Mouse (Mus musculus) CH12.LX (cell line): ENCODE results near the gene Cd180. TPM values are rescaled to one million over a fixed set of nuclear protein-coding genes. Genes with fewer than 3 reads are reported as not detected.

ENCODE experiments used
- DNase-seq: peaks from one replicate; pipeline ENCODE4 v3.0.0-alpha.2; 2013; ENCODE audit errors: extremely low read depth
- H3K27ac ChIP-seq: 2 replicates; pipeline ENCODE4 v1.5.1; 2012; ENCODE audit warnings: low read depth, mild to moderate bottlenecking, control low read depth, moderate library complexity; ENCODE audit not compliant: insufficient read depth
- H3K27me3 ChIP-seq: replicated peaks from 2 replicates; pipeline ENCODE3; 2012; ENCODE audit warnings: inconsistent platforms
- H3K36me3 ChIP-seq, 2 experiments: replicated peaks in 1 of 2; 2 replicates each; pipeline versions ENCODE3 to v1.6.1; 2012; ENCODE audit warnings: inconsistent platforms in 1 of 2, low read length in 1 of 2, mild to moderate bottlenecking in 1 of 2, mixed read lengths in 1 of 2, moderate library complexity in 1 of 2; ENCODE audit not compliant: control insufficient read depth in 1 of 2, insufficient read depth in 1 of 2
- H3K4me1 ChIP-seq, 2 experiments: 2 replicates each; pipeline ENCODE4 v1.6.1; 2012; ENCODE audit warnings: inconsistent platforms in 1 of 2, moderate library complexity in 1 of 2; ENCODE audit not compliant: insufficient read depth in 2 of 2, control insufficient read depth in 1 of 2
- H3K4me2 ChIP-seq: 2 replicates; pipeline ENCODE4 v1.6.1; 2012; ENCODE audit warnings: low read depth, mild to moderate bottlenecking, control low read depth; ENCODE audit not compliant: poor library complexity, insufficient read depth, severe bottlenecking
- H3K4me3 ChIP-seq, 3 experiments: fragments of 150-350 bp in 1 of 3; sonication (generic) in 1 of 3; replicated peaks in 1 of 3; 2 replicates each; pipeline versions ENCODE3 to v1.5.1; 2011 to 2012; ENCODE audit warnings: low read depth in 2 of 3, low read length in 2 of 3, mild to moderate bottlenecking in 2 of 3, moderate library complexity in 2 of 3, control low read depth in 1 of 3, improper control_type of control experiment in 1 of 3, inconsistent platforms in 1 of 3, mixed read lengths in 1 of 3; ENCODE audit not compliant: poor library complexity in 1 of 3
- H3K79me2 ChIP-seq: replicated peaks from 2 replicates; pipeline ENCODE4 v1.6.1; 2012; ENCODE audit warnings: mild to moderate bottlenecking, moderate library complexity; ENCODE audit not compliant: control insufficient read depth, poor library complexity, insufficient read depth, severe bottlenecking; ENCODE audit errors: extremely low read depth
- H3K9ac ChIP-seq: 2 replicates; pipeline ENCODE4 v1.6.1; 2012; ENCODE audit warnings: low read depth, mild to moderate bottlenecking, control low read depth, moderate library complexity; ENCODE audit not compliant: insufficient read depth
- H3K9me3 ChIP-seq: replicated peaks from 2 replicates; pipeline ENCODE3; 2012; ENCODE audit warnings: low read length, inconsistent platforms, mixed read lengths
- BHLHE40 ChIP-seq: IDR thresholded peaks from 2 replicates; pipeline ENCODE4 v1.6.1; 2011; ENCODE audit warnings: mild to moderate bottlenecking, low read depth, low read length, improper control_type of control experiment
- CTCF ChIP-seq, 2 experiments: IDR thresholded peaks in 1 of 2; conservative IDR thresholded peaks in 1 of 2; 2 replicates each; pipeline ENCODE4 v1.5.1; 2011 to 2012; ENCODE audit warnings: low read depth in 2 of 2, low read length in 2 of 2, improper control_type of control experiment in 1 of 2, inconsistent platforms in 1 of 2, mild to moderate bottlenecking in 1 of 2, moderate library complexity in 1 of 2
- E2F4 ChIP-seq: IDR thresholded peaks from 2 replicates; pipeline ENCODE4 v1.6.1; 2011; ENCODE audit warnings: low read depth, low read length, improper control_type of control experiment; ENCODE audit not compliant: insufficient replicate concordance
- HCFC1 ChIP-seq: IDR thresholded peaks from 2 replicates; pipeline ENCODE4 v1.6.1; 2012; ENCODE audit warnings: low read depth, mild to moderate bottlenecking, inconsistent platforms, low read length, improper control_type of control experiment
- MAFK ChIP-seq: IDR thresholded peaks from 2 replicates; pipeline ENCODE4 v1.6.1; 2011; ENCODE audit warnings: low read length, improper control_type of control experiment; ENCODE audit not compliant: insufficient replicate concordance
- MAX ChIP-seq: IDR thresholded peaks from 2 replicates; pipeline ENCODE4 v1.6.1; 2011; ENCODE audit warnings: low read length, improper control_type of control experiment
- MEF2A ChIP-seq: IDR thresholded peaks from 2 replicates; pipeline ENCODE4 v1.6.1; 2014; ENCODE audit warnings: low read depth, mild to moderate bottlenecking, inconsistent platforms, low read length, improper control_type of control experiment, borderline replicate concordance
- NRF1 ChIP-seq: IDR thresholded peaks from 2 replicates; pipeline ENCODE4 v1.6.1; 2014; ENCODE audit warnings: low read depth, mild to moderate bottlenecking, inconsistent platforms, low read length, improper control_type of control experiment, moderate library complexity
- PAX5 ChIP-seq: IDR thresholded peaks from 2 replicates; pipeline ENCODE4 v1.6.1; 2012; ENCODE audit warnings: low read length, inconsistent platforms, mixed read lengths
- POLR2AphosphoS2 ChIP-seq: IDR thresholded peaks from 2 replicates; pipeline ENCODE4 v1.6.1; 2011; ENCODE audit warnings: low read depth, low read length, improper control_type of control experiment
- SMC3 ChIP-seq: IDR thresholded peaks from 2 replicates; pipeline ENCODE4 v1.6.1; 2011; ENCODE audit warnings: low read depth, low read length, improper control_type of control experiment
- TBP ChIP-seq: conservative IDR thresholded peaks from 2 replicates; pipeline ENCODE4 v1.6.1; 2011; ENCODE audit warnings: low read depth, low read length, improper control_type of control experiment
- UBTF ChIP-seq: IDR thresholded peaks from 2 replicates; pipeline ENCODE4 v1.6.1; 2012; ENCODE audit warnings: low read depth, mild to moderate bottlenecking, inconsistent platforms, low read length, improper control_type of control experiment, moderate library complexity
- USF1 ChIP-seq: IDR thresholded peaks from 2 replicates; pipeline ENCODE4 v1.6.1; 2014; ENCODE audit warnings: low read depth, mild to moderate bottlenecking, inconsistent platforms, low read length, improper control_type of control experiment
- USF2 ChIP-seq: conservative IDR thresholded peaks from 2 replicates; pipeline ENCODE4 v1.6.1; 2011; ENCODE audit warnings: low read depth, low read length, improper control_type of control experiment
- ZC3H11A ChIP-seq: IDR thresholded peaks from 2 replicates; pipeline ENCODE4 v1.6.1; 2012; ENCODE audit warnings: low read depth, mild to moderate bottlenecking, inconsistent platforms, low read length, improper control_type of control experiment
- ZKSCAN1 ChIP-seq: IDR thresholded peaks from 2 replicates; pipeline ENCODE4 v1.6.1; 2012; ENCODE audit warnings: low read depth, inconsistent platforms, low read length, improper control_type of control experiment, borderline replicate concordance
- ZMIZ1 ChIP-seq: IDR thresholded peaks from 2 replicates; pipeline ENCODE4 v1.6.1; 2012; ENCODE audit warnings: low read depth, mild to moderate bottlenecking, inconsistent platforms, low read length, improper control_type of control experiment
- dilution Hi-C: fragments of 300-500 bp; cut with MboI; formaldehyde crosslinking; loops from 2 replicates; pipeline ENCODE4 v1.14.3; 2020; ENCODE audit warnings: low sequenced_read_pairs; ENCODE audit not compliant: extremely low pct_unique_long_range_greater_than_20kb, extremely low pct_ligation_motif_present
- in situ Hi-C: fragments of 300-500 bp; cut with MboI; formaldehyde crosslinking; loops from 3 replicates; pipeline ENCODE4 v1.14.3; 2019; ENCODE audit warnings: low sequenced_read_pairs, low pct_ligation_motif_present, low pct_unique_long_range_greater_than_20kb, mixed read lengths
- polyA plus RNA-seq: library from polyadenylated mRNA; unstranded; fragments of >175 nt; gene quantifications from 2 replicates; pipeline ENCODE4 v1.2.1, GENCODE M21; 2012; ENCODE audit warnings: low read depth; ENCODE audit not compliant: insufficient read length
- total RNA-seq, 2 experiments: library from RNA; depleted of rRNA; stranded (reverse); fragments of 300-350 nt in 1 of 2; fragments of >200 nt in 1 of 2; gene quantifications; 2 replicates each; pipeline ENCODE4 v1.2.3; 2012 to 2014

Gene Cd180
- total and polyA plus RNA-seq, 3 experiments, result 34.2 to 232 (median 40.4) TPM

DNA sequence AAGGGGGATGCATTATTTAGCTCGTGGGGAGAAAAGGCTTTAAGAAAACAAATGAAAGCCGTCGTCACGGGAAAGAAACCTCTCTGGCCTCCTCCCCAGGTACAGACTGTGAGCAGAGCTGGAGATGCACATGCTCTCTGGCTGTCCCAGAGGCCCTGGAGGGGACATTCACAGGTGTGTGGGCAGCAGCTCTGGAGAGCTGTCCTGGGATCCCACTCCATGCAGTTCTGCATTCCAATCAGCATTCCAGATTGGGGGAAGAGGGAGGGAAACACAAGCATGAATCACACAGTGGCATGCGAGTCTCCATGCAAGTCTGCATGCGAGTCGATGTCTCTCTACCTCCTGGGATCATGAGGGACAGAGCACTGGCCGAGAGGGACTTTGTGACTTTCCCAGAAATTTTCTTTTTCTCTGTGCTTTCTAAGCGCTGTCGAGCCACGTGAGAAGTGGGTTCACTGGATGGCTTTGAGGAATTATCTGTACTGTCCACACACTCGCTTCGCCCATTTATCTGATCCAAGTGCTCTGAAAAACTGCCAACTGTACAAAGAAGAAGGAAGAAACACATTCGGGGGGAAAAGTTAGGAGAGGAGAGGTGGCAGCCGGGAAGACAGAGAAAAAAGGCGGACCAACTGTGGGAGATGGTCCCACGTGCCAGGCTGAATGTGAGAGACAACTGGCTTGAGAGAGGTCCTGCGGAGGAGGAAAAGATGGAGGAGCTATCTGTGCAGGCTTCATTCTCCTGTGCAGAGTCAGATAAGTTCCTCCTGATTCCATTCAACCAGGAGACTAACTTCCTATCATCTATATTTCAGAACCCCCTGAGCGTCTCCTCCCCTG, 60.6 kb downstream of the Cd180 start:
- no peak overlapping the region for H3K4me2 ChIP-seq
- no peaks in the 10 kb centered on the region for H3K79me2 ChIP-seq
- dilution Hi-C loops, result no loop called here
- in situ Hi-C loops, result no loop called here
- no peak overlapping the region for H3K4me3 ChIP-seq
- H3K9ac ChIP-seq, result no peak overlapping the region
- H3K9me3 ChIP-seq, result no peaks in the 10 kb centered on the region
- no peak for DNase-seq
- H3K27ac ChIP-seq, result no peak overlapping the region
- no peak for TF ChIP-seq BHLHE40
- no peak for TF ChIP-seq POLR2AphosphoS2
- TF ChIP-seq PAX5, result no peak
- TF ChIP-seq MEF2A, result no peak
- TF ChIP-seq USF1, result no peak
- no peak for TF ChIP-seq ZKSCAN1
- TF ChIP-seq MAX, result no peak
- no peak for TF ChIP-seq TBP
- no peak for TF ChIP-seq ZC3H11A
- no peak for TF ChIP-seq ZMIZ1
- TF ChIP-seq CTCF (conservative IDR thresholded peaks at IDR 0.05 in 1 of 2, IDR thresholded peaks at IDR 0.05 in 1 of 2; ENCODE audit: low read depth in 2 of 2, low read length in 2 of 2), result no peak
- TF ChIP-seq HCFC1, result no peak
- no peak for TF ChIP-seq NRF1
- no peak for TF ChIP-seq USF2
- TF ChIP-seq SMC3, result no peak
- TF ChIP-seq UBTF, result no peak
- TF ChIP-seq E2F4, result no peak
- no peaks in the 10 kb centered on the region for H3K27me3 ChIP-seq
- peaks cover 49 to 80% of the 10 kb centered on the region in 2 experiments for H3K36me3 ChIP-seq
- peaks cover 0 to 22% of the 10 kb centered on the region in 2 experiments; a peak in 2 of 4 replicates for H3K4me1 ChIP-seq

- no peaks in the 10 kb centered on the region for H3K9me3 ChIP-seq
- H3K4me1 ChIP-seq, result peaks cover 0 to 34% of the 10 kb centered on the region in 2 experiments; a peak in 3 of 4 replicates
- H3K36me3 ChIP-seq, result peaks cover 41 to 71% of the 10 kb centered on the region in 2 experiments
- DNase-seq, result no peak
- H3K27ac ChIP-seq, result no peak overlapping the region
- H3K79me2 ChIP-seq, result no peaks in the 10 kb centered on the region
- H3K9ac ChIP-seq, result no peak overlapping the region
- in situ Hi-C loops, result no loop called here
- H3K4me3 ChIP-seq, result no peak overlapping the region
- no peaks in the 10 kb centered on the region for H3K27me3 ChIP-seq
- peak; percentile 70 for TF ChIP-seq MAFK
- TF ChIP-seq SMC3, result no peak
- no peak overlapping the region for H3K4me2 ChIP-seq
- dilution Hi-C loops, result no loop called here
Observed at GRCm38 (mm10) chr13:102755124-102755523, 61.8 kb downstream of the Cd180 start.
